Mouse (Mus musculus) adrenal gland, postnatal 14 days (tissue): ENCODE results near the gene Slc10a6. TPM values are rescaled to one million over a fixed set of nuclear protein-coding genes. Genes with fewer than 3 reads are reported as not detected.

Experiments
- DNase-seq: peaks from one replicate; pipeline ENCODE4 v3.0.0; 2021; ENCODE audit warnings: mixed read lengths
- long read RNA-seq, 2 experiments: library from polyadenylated mRNA; stranded (forward); transcript quantifications; one replicate each; pipeline ENCODE4 v2.0.0; 2021
- total RNA-seq: library from RNA; stranded (reverse); gene quantifications from 2 replicates; pipeline ENCODE4 v1.2.3, GENCODE M21; 2021

The Slc10a6 gene
- 2.0 and 4.4 TPM in 2 replicates for total RNA-seq
- long read RNA-seq, experiment 1, partial matches to known transcripts, result 0 of 3 reads
- long read RNA-seq, experiment 1, other reads (novel, unspliced or antisense), result 0 of 3 reads
- long read RNA-seq, experiment 2, partial matches to known transcripts, result 1 of 3 reads
- long read RNA-seq, experiment 2, other reads (novel, unspliced or antisense), result 0 of 3 reads

GRCm38 (mm10) chr5:103629111-103629764 is at the start of gene Slc10a6:
Gene Slc10a6, minus strand, starts transcription at chr5:103629403.
- DNase-seq, result peak; percentile 77

- DNase-seq, result no peak
Measured at GRCm38 (mm10) chr5:103678974-103679373, 49.8 kb upstream of the Slc10a6 start.

GRCm38 (mm10) chr5:103677894-103678293 is 48.7 kb upstream of the Slc10a6 start:
- DNase-seq, result no peak

GRCm38 (mm10) chr5:103676289-103676881 is 47.2 kb upstream of the Slc10a6 start:
- DNase-seq, result no peak

GRCm38 (mm10) chr5:103674482-103674881 is 45.3 kb upstream of the Slc10a6 start:
- no peak for DNase-seq

- DNase-seq, result peak; percentile 31
Measured at GRCm38 (mm10) chr5:103673611-103674010, 44.4 kb upstream of the Slc10a6 start.

- no peak for DNase-seq
Measured at GRCm38 (mm10) chr5:103671858-103672257, 42.7 kb upstream of the Slc10a6 start.

GRCm38 (mm10) chr5:103665876-103666275 is 36.7 kb upstream of the Slc10a6 start:
- no peak for DNase-seq

- DNase-seq, result no peak
Measured at GRCm38 (mm10) chr5:103664932-103665331, 35.7 kb upstream of the Slc10a6 start.

GRCm38 (mm10) chr5:103659571-103659970 is 30.4 kb upstream of the Slc10a6 start:
- peak; percentile 32 for DNase-seq

- no peak for DNase-seq
Measured at GRCm38 (mm10) chr5:103658921-103659320, 29.7 kb upstream of the Slc10a6 start.

GRCm38 (mm10) chr5:103655346-103656118 is 26.3 kb upstream of the Slc10a6 start, which contains the start of gene 1700016H13Rik:
Gene 1700016H13Rik, minus strand, starts transcription at chr5:103656010.
- DNase-seq, result peak; percentile 90

- DNase-seq, result no peak
Measured at GRCm38 (mm10) chr5:103654780-103655179, 25.6 kb upstream of the Slc10a6 start.

GRCm38 (mm10) chr5:103654225-103654624 is 25.0 kb upstream of the Slc10a6 start:
- peak; percentile 56 for DNase-seq

GRCm38 (mm10) chr5:103647320-103647719 is 18.1 kb upstream of the Slc10a6 start:
- DNase-seq, result no peak

GRCm38 (mm10) chr5:103644167-103644566 is 15.0 kb upstream of the Slc10a6 start:
- no peak for DNase-seq

GRCm38 (mm10) chr5:103637162-103637561 is 8.0 kb upstream of the Slc10a6 start:
- DNase-seq, result no peak

- no peak for DNase-seq
Measured at GRCm38 (mm10) chr5:103629854-103630580, 814 bp upstream of the Slc10a6 start.

GRCm38 (mm10) chr5:103628499-103628898 is 704 bp downstream of the Slc10a6 start:
- no peak for DNase-seq

GRCm38 (mm10) chr5:103624831-103625230 is 4.4 kb downstream of the Slc10a6 start:
- no peak for DNase-seq

GRCm38 (mm10) chr5:103622321-103622720 is 6.9 kb downstream of the Slc10a6 start:
- no peak for DNase-seq
